Mouse (Mus musculus) WW6 (cell line): ENCODE measurements around the gene Olfr1423.
"Not testable (repeated sequence)": the region's sequence is repeated elsewhere in the genome, so short reads cannot be mapped to it uniquely, and the experiment has no call there.

Source experiments
- DNase-seq: peaks from one replicate; pipeline ENCODE4 v3.0.0-alpha.2; 2013; ENCODE audit warnings: low read depth, low spot score

The Olfr1423 gene

DNA sequence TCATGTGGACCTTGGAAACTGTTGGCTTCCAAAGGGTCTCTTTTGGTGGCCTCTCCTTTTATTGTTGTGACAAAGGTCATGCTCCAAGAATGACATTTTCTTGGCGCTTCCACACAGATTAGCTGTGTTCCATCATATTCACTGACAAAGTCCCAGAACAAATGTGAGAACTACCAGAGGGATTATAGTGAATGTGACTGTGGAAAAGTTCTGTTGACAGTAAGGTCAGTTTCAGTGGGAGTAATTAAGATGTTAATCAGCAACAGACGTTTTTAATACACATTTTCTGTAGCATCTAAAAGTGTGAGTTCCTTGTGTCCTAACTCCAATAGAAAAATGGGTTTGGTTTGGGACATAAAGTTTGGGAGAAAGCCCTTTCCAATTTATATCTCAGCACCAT lies at the start of gene Olfr1423:
TSS of gene Olfr1423 (minus strand) at position 101 of the 400 bp plus-strand sequence.
- DNase-seq, result no peak

DNA sequence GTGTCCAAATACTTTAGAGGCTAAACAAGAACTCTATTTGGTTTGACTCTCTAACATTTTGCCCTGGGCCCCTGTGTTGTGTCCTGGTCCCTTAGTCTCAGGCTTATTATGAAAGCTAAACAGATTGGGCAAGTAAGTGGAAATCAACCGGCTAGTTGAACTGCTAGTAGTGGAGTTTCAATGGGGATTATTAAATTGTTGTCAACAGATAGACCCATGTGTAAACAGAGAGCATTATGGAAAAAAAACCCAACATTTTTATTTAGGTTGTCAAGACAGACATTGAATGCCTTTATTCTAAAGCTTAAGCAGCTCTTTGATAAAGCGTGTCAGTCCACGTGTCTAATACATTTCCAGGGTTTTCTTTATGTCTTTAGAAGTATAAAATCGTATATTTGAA lies 36.5 kb upstream of the Olfr1423 start, which contains the start of gene Olfr1425:
TSS of gene Olfr1425 (minus strand) at position 101 of the 400 bp plus-strand sequence.
- DNase-seq, result not testable (repeated sequence)

DNA sequence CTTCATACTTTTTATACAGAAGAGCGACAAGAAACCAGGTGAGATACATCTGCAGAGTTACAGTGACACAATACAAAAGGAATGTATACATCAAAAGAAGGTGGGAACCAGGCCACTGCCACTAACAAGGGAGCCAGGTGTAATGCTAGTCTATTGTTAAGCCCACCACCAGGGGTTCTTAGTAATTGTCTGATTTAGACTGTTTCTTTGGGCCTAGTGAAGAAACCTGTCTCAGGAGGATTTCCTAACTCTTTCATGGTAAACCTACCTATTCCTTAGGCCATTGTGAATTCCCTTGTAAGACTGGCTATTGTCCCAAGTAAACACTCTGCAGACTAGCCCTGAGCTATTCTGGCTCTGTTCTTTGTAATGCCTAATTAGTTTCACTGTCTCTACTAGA lies 28.4 kb upstream of the Olfr1423 start:
- DNase-seq, result not testable (repeated sequence)

DNA sequence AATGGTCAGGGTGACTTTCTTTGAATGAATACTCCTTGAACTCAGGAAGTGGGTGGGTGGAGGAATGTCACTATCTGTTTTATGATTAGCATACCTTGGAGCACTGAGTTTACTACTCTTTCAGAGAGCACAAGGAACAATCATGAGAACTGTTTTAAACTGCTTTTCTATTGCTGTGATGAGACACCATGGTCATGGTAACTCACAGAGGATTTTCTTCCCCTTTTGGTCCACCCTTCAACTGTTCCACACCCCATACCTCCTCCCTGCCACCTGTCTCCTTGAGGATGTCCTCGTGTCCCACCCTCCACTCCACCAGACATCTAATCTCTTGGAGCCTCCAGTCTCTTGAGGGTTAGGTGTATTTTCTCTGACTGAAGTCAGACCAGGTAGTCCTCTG lies 26.7 kb upstream of the Olfr1423 start:
- DNase-seq, result not testable (repeated sequence)

DNA sequence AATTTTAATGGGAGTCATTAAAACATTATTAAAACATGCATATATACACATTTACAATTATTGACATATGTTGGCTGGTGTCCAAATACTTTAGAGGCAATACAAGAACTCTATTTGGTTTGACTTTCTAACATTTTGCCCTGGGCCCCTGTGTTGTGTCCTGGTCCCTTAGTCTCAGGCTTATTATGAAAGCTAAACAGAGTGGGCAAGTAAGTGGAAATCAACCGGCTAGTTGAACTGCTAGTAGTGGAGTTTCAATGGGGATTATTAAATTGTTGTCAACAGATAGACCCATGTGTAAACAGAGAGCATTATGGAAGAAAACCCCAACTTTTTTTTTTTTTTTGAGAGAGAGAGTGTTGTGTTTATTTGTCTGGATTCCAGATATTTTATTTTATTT lies 21.5 kb upstream of the Olfr1423 start, which contains the start of gene Olfr1424:
TSS of gene Olfr1424 (minus strand) at position 101 of the 400 bp plus-strand sequence.
- DNase-seq, result not testable (repeated sequence)

DNA sequence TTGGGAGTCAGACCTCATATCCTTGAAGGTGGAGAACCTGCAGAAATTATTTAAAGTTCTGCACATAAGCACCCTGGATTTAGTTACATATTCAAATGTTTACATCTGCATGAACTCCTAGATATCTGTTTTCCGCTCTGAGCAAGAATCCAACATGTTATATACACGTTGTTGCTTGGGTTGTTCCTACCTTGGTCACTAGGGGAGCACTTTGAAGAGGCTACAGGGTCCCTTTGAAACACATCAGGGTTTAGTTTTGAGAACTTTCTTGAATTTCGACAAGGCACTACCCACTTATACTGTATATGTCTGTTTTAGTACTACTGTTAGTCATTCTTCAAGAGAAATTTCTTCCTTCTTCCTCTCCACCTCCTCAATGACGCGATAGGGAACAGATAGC lies 2.0 kb upstream of the Olfr1423 start:
- DNase-seq, result no peak

DNA sequence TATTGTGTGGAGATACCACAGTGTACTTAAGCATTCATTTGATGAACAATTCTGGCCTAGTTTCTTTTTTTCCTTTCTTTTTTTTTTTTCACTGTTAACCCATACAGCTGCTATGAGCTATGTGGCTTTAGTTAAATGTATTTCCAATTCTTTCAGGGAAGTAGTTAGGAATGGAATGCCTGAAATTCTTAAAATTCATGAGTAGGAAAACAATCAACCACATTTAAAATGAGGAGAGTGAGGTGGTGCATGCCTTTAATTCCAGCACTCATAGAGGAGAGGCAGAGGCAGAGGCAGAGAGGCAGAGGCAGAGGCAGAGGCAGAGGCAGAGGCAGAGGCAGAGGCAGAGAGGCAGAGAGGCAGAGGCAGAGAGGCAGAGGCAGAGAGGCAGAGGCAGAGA lies 3.4 kb downstream of the Olfr1423 start:
- DNase-seq, result no peak

DNA sequence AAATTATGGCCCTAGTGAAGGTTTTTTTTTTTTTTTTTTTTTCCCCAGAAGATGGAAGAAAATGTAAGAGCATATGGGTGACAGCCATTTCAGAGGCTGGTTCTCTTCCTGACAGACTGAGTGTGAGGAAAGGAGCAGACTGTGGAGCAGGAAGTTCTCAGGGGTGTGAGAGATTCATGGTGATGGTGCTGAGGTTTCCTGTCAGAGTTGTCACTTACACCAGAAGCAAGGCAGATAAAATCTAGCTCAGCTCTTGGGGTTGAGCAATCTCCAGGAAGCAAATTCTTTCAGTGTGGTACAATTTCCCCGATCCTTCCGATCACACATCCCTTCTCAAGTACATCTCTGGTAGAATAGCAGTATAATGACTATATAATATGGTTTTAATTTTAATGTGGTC lies 14.5 kb downstream of the Olfr1423 start:
- no peak for DNase-seq

DNA sequence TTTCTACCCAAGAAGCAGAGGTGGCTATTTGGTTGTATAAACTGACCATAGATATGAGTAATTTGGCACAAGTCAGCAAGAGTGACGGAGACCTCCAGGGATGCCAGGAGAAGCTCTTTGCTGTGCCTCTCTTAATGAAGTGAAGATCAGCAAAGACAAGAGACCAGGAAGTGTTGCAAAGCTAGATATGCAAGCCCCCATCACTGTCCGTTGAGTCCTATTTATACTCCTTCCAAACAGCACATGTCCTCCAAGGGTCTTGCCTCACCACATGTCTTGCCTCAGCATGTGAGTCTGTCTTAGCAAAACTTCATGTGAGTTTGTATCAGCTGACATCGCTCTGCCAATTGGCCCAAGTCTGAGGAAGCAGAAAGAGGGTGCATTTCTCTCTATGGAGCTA lies 15.8 kb downstream of the Olfr1423 start:
- DNase-seq, result no peak

DNA sequence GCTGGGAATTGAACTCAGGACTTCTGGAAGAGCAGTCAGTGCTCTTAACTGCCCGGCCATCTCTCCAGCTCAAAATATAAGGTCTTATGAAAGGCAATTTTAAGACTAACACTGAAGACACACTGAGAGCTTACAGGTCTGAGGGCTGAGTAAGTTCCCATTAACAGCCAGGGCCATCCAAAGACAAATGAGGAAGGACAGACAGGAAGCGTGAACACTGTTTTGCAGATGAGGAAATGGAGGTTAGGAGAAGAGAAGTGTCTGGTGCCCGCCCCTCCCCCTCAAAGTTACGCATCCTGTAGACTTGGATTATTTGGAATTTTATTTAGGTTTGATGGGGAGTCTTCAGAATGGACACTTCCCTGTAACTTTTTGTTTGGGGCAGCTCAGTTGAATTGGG lies 17.0 kb downstream of the Olfr1423 start:
- no peak for DNase-seq

DNA sequence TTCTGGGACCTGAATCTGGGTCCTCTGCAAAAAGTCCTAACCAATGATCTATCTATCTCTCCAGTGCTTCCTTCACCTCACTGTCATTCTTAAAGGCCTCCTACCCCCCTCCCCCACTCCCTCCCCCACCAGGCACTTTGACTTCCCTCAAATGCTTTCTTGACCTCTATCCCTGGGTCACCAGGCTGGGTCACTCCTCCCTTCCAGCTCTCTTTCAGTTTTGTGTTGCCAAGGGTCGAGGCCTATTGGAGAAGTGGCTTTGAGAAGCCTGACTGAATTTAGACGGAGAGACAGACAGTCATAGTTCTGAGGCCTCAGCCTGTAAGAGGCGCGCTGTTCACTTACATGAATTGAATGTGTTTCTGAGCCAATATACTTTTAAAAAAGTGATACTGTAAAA lies 24.9 kb downstream of the Olfr1423 start:
- no peak for DNase-seq

DNA sequence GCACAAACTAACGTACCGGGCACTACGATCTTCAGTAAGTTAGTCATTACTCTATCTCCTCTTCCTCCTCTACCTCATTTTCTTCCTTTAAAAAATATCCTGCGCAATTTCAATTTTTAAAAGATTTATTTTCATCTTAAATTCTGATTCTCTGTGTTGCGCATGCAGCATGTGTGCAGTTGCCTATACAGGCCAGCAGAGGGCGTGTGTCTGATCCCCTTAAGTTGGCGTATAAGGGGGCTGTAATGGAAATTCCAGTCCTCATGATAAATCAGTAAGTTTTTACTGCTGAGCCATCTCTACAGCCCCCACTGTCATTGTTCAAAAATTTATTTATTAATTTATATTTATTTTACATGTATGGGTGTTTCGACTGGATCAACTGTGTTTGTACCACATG lies 25.4 kb downstream of the Olfr1423 start:
- DNase-seq, result no peak

DNA sequence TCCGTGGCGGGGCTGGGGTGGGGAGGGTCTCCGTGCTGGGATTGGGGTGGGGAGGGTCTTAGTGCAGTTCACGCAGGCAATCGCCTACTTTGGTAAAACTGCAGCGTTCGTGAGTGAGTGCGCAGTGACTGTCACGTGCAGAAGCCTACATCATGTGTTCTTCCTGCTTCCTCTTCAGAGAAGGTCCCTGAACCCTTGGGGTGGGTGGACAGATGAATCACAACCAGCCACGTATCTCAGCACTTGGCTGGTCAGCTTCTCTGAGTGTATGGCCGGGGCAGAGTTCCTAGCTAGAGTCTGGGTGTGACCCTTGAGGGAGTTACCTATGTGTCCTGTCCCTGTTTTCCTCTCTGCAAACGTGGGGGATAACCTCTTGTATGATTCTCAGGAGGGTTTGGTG lies 27.9 kb downstream of the Olfr1423 start:
- DNase-seq, result no peak

DNA sequence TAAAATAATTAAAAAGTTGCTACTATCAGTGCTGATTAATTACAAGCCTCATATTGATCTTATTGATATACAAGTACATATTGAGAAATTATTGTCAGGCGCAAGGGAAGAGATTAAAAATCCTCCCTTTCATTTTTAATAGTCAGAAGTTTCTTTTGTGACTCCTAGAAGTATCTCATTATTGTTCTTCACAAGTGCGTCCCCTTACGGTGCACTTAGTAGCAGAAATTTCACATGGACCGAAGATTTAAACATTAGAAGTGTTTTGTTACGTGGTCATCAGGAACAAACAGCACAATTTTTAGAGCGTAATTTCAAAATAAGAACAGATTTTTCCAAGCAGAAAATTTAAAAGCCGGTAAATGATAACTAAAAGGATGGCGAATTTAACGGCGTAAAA lies 28.5 kb downstream of the Olfr1423 start:
- DNase-seq, result no peak

DNA sequence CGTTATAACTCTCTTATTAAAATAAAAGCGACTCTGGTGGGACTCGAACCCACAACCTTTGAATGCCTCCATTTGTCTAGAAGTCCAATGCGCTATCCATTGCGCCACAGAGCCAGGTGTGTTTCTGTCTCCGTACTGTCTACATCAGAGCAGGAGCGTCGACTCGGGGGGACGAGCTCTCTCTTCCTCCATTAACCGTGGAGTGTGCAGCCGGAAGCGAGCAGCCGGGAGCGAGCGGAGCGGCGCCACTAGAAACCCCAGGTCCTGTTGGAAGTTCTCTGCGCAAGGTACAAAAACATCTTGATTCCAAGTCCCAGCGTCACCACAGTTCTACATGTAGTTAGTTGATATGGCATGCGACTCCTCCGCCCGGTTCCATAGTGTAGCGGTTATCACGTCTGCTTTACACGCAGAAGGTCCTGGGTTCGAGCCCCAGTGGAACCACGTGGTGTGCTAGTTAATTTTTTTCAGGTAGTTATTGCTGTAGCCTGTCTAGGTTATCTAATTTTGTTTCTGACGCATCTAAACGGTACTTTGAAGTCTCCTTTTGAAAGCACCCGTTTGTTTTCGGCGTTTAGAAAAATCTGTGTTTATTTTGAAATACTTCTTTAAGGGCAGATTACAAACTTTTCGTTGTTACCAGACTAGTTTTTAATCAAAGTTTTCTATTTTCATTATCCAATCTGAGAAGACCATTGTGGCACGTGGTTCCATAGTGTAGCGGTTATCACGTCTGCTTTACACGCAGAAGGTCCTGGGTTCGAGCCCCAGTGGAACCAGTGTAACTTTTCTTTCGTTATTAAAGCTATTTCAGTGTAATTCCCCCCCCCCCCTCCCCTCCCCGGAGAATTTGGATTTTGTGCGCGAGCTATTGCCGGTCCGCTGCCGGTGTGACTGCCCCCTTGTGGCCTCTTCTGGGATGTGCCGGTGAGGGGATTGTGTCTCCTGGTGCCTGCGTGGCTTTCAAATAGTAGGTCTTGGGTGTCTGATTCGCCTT lies 29.3 kb downstream of the Olfr1423 start:
- no peak for DNase-seq

DNA sequence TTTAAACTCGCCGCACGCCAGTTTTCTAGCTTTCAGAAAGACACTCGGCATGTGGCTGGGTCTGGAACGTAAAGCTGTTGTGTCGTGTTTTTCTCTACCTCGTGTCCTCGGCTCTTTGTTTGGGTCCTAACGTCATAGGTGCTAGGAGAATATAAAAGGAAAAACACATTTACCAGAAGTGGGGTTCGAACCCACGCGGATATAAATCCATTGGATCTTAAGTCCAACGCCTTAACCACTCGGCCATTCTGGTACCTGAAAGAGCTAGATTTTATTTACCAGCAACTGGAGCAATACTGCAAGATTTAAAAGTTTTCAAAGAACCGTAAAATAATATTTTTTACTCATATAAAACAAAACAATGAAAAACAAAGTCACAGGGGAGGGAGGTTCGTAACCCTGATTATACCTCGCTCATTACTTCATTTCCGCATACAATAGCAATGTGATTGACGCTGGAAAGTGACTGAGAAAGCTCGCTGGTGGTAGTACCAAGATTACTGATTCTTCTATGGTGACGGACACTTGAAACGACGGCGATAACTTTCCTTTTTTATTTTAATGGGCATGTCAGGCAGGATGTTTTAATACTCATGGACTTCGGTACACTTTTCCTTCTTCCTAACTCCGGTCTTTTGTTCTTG lies 30.1 kb downstream of the Olfr1423 start:
- DNase-seq, result no peak

DNA sequence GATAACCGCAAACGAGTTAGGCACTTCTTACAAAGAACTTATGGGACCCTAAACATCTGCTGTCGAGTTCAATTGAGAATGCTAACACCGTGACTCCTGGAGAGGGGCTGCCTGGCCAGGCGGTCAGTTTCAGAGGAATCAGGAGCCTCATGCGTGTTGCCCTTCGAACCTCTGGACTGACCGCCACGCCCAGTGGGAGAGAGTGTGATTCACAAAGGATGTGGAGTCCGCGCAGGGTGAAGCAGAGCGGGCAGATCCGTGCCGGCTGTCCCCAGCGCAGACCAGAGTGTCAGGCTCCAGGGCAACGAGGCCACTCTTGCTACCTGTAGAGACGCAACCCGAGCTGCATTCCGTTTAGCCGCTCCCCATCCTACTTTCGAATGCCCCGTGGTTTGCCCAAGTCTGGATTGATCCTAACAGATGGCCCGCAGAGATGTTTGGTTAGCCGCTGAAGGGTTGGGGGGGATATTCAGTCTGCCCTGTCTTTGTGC lies 30.8 kb downstream of the Olfr1423 start:
- no peak for DNase-seq

DNA sequence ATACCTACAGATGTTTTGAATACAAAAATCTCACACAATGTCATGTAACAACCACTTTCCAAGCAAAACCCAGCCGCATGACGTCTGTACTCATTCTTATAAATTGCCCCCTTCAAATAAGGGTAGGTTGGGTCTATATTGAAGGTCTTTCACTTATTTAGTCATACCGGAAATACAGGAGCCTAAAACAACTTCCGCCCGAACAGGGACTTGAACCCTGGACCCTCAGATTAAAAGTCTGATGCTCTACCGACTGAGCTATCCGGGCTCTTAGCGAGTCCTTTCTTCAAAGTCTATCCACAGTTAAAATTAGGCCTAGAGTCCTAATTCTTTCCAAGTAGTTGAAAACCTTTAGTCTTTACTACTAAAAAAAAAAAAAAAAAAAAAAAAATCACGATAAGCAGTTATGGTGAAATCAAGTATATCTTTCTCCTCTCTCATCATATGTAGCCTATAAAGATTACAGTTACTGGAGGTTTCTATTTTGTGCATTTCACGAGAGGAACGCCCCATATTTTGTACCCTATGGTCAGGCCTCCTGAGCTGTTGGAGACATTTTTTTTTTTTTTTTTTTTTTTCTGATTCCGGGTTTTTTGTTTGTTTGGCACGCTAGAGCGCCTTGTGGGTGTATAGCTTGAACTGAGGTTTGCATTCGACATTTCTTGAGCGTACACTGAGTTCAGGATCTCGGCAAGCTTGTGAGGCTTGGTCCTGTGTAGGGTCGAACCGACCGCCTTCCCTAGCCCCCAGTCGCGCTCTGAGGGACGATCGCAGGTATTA lies 31.4 kb downstream of the Olfr1423 start:
- DNase-seq, result no peak

DNA sequence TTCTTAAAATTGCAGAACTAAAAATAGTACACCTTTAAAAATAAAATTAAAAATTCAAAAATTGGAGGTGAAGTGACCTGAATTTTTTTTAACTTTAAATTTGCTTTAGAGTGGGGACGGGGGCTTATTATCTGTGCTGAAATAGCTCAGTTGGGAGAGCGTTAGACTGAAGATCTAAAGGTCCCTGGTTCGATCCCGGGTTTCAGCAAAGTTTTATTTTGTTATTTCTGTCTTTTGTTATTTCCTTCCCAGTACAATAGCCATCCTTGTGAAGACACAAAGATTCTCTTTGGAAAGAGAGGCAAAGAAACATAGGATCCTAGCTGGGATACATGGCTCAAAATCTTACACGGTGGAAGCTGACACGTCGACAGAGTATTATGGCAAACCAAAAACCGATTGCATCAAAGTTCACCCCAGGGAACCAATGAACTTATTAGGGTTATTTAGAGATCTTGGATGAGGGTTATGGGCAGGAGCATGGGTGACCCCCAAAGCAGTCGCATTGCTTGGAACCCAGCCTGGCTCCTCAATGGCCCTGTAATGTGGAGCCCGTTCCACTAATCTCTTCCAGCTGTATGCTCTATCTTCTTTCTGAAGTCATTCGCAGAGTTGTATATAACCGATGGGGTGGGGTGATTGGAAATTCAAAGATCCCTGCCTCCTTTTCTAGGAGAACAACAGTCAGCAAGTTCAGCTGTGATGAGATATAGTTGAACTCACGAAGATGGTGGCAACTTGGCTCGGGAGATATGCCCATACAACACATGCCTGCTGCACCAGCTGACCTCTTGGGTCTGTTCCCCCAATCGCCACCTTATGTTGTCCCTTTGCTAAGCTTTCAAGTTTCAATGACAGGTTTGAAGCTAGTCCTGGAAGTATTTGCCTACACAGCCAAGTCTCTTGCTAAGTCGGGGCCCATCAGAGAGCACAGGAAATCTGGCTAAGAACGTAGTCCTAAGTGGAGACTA lies 32.4 kb downstream of the Olfr1423 start:
- no peak for DNase-seq

DNA sequence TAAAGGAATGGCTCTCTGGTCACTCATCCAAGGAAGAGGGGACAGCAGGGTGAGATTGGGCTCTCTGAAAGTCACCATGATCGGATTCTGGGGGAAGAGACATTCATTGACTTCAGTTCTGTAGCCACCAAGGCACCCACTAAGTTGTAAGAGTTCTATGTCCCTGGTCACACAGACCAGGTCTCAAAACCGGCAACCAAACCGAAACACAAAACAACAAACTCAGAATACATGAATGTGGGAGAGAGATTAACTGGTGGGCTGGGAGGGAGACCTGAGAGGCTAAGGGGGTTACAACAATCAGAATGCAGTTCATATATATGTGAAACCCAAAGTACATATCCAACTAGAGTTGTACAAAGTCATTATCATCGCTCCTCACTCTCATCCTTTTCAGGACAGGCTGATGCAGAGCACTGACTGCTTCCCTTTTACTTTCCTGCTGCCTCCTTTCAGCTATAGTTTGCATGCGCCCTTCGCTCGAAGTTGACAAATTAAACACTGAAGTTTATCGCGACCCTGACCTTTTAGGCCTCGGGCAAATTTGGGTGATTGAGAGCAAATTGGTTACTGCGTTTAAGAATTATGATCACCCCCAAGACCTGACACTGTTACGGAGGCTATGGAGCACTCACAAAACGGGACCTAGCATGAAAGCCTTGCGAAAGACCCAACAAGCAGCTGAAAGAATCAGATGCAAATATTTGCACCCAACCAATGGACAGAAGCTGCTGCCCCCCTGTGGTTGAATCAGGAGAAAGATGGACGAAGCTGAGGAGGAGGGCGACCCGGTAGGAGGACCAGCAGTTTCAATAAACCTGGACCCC lies 33.8 kb downstream of the Olfr1423 start:
- no peak for DNase-seq
